ENCODE assay signal across 8 mouse cellular contexts in the genomic region with DNA sequence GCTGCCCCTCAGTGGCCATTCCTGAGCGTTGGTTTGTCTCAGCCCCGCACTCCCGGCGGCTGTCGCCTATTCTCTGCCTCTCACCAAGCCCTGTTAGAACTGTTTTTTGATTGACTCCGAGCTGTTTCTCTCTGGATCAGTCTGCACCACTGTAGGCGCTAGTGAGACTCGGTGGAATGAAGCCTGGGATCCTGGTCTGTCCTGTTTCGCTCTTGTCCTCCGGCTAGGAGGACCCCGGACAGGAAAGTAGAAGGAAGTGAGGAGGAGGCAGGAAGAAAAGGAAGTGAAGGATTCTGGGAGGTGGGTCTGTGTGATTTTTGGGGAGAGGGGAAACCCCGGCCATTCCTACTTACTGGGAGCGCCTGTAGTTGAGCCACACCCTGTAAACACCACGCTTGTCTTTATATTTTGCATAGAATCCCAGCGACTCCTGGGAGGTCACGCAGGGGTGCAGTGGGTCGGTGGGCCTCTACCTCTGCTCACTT. TPM values are rescaled to one million over a fixed set of nuclear protein-coding genes. Genes with fewer than 3 reads are reported as not detected.
DNase-seq lines count a peak whose midpoint lies in the region.

No protein-coding gene starts in this region.

- peaks cover 32% of the 10 kb centered on the region for H3K27me3 ChIP-seq in embryonic facial prominence, embryonic 10.5 days (replicated peaks; ENCODE audit: low read depth, poor library complexity, severe bottlenecking)
- peaks cover 31% of the 10 kb centered on the region for H3K27me3 ChIP-seq in limb, embryonic 10.5 days (ENCODE audit: low read depth, poor library complexity, severe bottlenecking)

- 1% methylated on average over 17 of the region's 17 CpGs for WGBS in embryonic facial prominence, embryonic 10.5 days
- WGBS in limb, embryonic 10.5 days, result under 1% methylated on average over 17 of the region's 17 CpGs

- H3K4me3 ChIP-seq in embryonic facial prominence, embryonic 10.5 days, result peak overlapping the region; percentile 85
- peak overlapping the region; percentile 77 for H3K4me3 ChIP-seq in limb, embryonic 10.5 days

- peak; percentile 33 to 50 for DNase-seq in adrenal gland, adult 18-20 months (ENCODE audit: low spot score in 2 of 2)
- no peak for DNase-seq in adrenal gland, postnatal 4 days (ENCODE audit: low spot score in 2 of 2)
- peak; percentile 82 for DNase-seq in NIH3T3 (ENCODE audit: low read depth)
- peak; percentile 71 for DNase-seq in embryonic facial prominence, embryonic 10.5 days (ENCODE audit: low spot score)
- peak; percentile 63 to 65 for DNase-seq in heart, postnatal 14 days
- peak; percentile 72 for DNase-seq in limb, embryonic 10.5 days (ENCODE audit: low spot score)
- peak; percentile 67 for DNase-seq in mesoderm, embryonic 11.5 days (ENCODE audit: low read depth, low spot score)
- peak; percentile 56 for DNase-seq in thymus, postnatal 14 days

- peak overlapping the region; percentile 95 for H3K27ac ChIP-seq in embryonic facial prominence, embryonic 10.5 days (replicated peaks)
- peak overlapping the region; percentile 97 for H3K27ac ChIP-seq in limb, embryonic 10.5 days

- intact Hi-C loops in heart, postnatal 14 days (cut with DNase I), result loop anchor here (10.0 kb wide), 1 partner anchor 53 kb away; no protein-coding TSS in a partner anchor

- peaks cover 27% of the 10 kb centered on the region for H3K36me3 ChIP-seq in embryonic facial prominence, embryonic 10.5 days (replicated peaks)
- H3K36me3 ChIP-seq in limb, embryonic 10.5 days, result peaks cover 27% of the 10 kb centered on the region

- no peaks in the 10 kb centered on the region for H3K9me3 ChIP-seq in embryonic facial prominence, embryonic 10.5 days
- H3K9me3 ChIP-seq in limb, embryonic 10.5 days (replicated peaks), result no peaks in the 10 kb centered on the region

- H3K4me1 ChIP-seq in embryonic facial prominence, embryonic 10.5 days, result peaks cover 42% of the 10 kb centered on the region
- H3K4me1 ChIP-seq in limb, embryonic 10.5 days, result peaks cover 52% of the 10 kb centered on the region

RNA-seq across cellular contexts. Expression of gene Pheta1, which starts 0.7 kb away (rescaled TPM):
- 1 to 10 TPM; 5.1 to 5.4 TPM for total RNA-seq in adrenal gland, adult 18-20 months (2021)
- total RNA-seq in adrenal gland, postnatal 4 days (2021), result 10 to 100 TPM; 12.8 to 13.6 TPM
- polyA plus RNA-seq in embryonic facial prominence, embryonic 10.5 days (2016; fragmentation: Nextera tagmentation; extraction: Ambion mirVana), result 56.5 and 60.0 TPM in 2 replicates
- total RNA-seq in heart, postnatal 14 days (2021), result 10 to 100 TPM; 13.2 to 13.6 TPM
- polyA plus RNA-seq in limb, embryonic 10.5 days (2016; fragmentation: Nextera tagmentation; extraction: Ambion mirVana), result 60.2 and 67.0 TPM in 2 replicates

RNA-seq across cellular contexts. Expression of gene Sh2b3, which starts 10.6 kb away (rescaled TPM):
- total RNA-seq in adrenal gland, adult 18-20 months (2021), result 10 to 100 TPM; 28.4 to 29.6 TPM
- total RNA-seq in adrenal gland, postnatal 4 days (2021), result 10 to 100 TPM; 49.7 to 54.1 TPM
- polyA plus RNA-seq in embryonic facial prominence, embryonic 10.5 days (2016; fragmentation: Nextera tagmentation; extraction: Ambion mirVana), result 7.9 TPM in 2 replicates
- total RNA-seq in heart, postnatal 14 days (2021), result 10 to 100 TPM; 31.8 to 33.6 TPM
- polyA plus RNA-seq in limb, embryonic 10.5 days (2016; fragmentation: Nextera tagmentation; extraction: Ambion mirVana), result 10.9 and 11.2 TPM in 2 replicates

Comparison
In these comparisons a context has a peak if more than half of its experiments do, and no peak if none do; other contexts are left out.
1. DNase-seq: peak in adrenal gland, adult 18-20 months (2 of 2), NIH3T3 (single experiment), embryonic facial prominence, embryonic 10.5 days (single experiment), heart, postnatal 14 days (2 of 2), limb, embryonic 10.5 days (single experiment), mesoderm, embryonic 11.5 days (single experiment) and thymus, postnatal 14 days (single experiment); none in adrenal gland, postnatal 4 days (0 of 2).